Mouse (Mus musculus): ENCODE results near the gene Lhx2. TPM values are rescaled to one million over a fixed set of nuclear protein-coding genes. Genes with fewer than 3 reads are reported as not detected.
A peak's percentile ranks its signal among the peaks of the same experiment; 100 is the strongest.

Lhx2 gene
- polyA plus RNA-seq, 1 experiment from 2014 or later, result 0.49 TPM

DNA sequence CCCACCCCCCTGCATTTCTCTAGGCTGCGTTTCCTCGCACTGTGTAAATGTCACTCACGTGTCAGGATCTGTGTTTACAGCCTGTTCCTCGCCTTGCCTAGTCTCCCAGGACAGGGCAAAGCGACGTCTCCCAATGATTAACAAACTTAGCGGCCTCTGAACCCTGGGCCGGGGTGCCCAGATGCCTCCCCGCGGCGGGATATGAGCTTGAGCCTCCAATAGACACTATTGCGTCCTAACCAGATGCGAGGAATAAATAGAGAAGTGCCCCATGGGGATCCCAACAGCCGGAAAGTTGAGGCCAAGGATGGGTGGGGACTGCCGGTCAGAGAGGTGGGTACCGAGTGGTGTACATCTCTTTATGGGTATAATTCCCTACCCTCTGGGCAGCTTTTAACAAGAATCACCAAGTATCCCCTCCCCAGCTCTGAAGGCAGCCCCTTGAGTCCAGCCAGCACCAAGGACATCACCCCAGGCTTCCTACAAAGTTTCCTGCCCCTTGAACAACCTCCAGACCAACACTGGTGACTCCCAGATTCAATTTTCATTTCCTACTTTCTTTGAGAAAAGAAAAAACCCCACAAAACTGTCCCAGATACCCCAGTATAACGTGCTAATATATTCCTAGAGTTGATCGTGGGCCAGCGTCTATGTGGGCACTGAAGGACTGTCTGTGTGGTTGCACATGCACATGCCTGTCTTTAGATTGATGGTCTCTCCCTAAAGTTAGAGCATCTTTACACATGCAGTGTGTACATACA is 9.8 kb downstream of the Lhx2 start:
- Histone ChIP-seq H3K27me3 (ENCODE audit: control insufficient read depth, insufficient read depth, low read length) (peaks cover 100% of the 10 kb centered on the region), H3K27ac (ENCODE audit: low read depth, low read length) (no peak overlapping the region), H3K4me3 (ENCODE audit: low read depth, low read length) (peak overlapping the region; percentile 35; the same call in 1 of the 2 replicates), H3K4me2 (no peak overlapping the region), H3K9ac (ENCODE audit: low read depth, low read length) (no peak overlapping the region), H3K9me3 (replicated peaks; ENCODE audit: control insufficient read depth, low read length) (no peaks in the 10 kb centered on the region), H3K36me3 (ENCODE audit: control insufficient read depth, insufficient read depth, low read length) (no peaks in the 10 kb centered on the region), H3K4me1 (ENCODE audit: control insufficient read depth, insufficient read depth, low read length) (peaks cover 18% of the 10 kb centered on the region)
- 2% methylated on average over 19 of the region's 19 CpGs for WGBS (ENCODE audit: insufficient replicate concordance)
- no peak for ATAC-seq (replicated peaks; ENCODE audit: insufficient number of reproducible peaks, low FRiP score, low TSS enrichment)

- 5% methylated on average over 12 of the region's 12 CpGs for WGBS (ENCODE audit: insufficient replicate concordance)
- Histone ChIP-seq H3K27me3 (ENCODE audit: control insufficient read depth, insufficient read depth, low read length) (peaks cover 100% of the 10 kb centered on the region), H3K9ac (ENCODE audit: low read depth, low read length) (no peak overlapping the region), H3K4me1 (ENCODE audit: control insufficient read depth, insufficient read depth, low read length) (peaks cover 18% of the 10 kb centered on the region), H3K36me3 (ENCODE audit: control insufficient read depth, insufficient read depth, low read length) (no peaks in the 10 kb centered on the region), H3K4me2 (peak overlapping the region; percentile 71; the same call in 1 of the 2 replicates), H3K9me3 (replicated peaks; ENCODE audit: control insufficient read depth, low read length) (no peaks in the 10 kb centered on the region), H3K27ac (ENCODE audit: low read depth, low read length) (no peak overlapping the region), H3K4me3 (ENCODE audit: low read depth, low read length) (peak overlapping the region; percentile 45; the same call in 1 of the 2 replicates)
- ATAC-seq (replicated peaks; ENCODE audit: insufficient number of reproducible peaks, low FRiP score, low TSS enrichment), result no peak
Measured at GRCm38 (mm10) chr2:38349447-38350350, 10.6 kb downstream of the Lhx2 start.

DNA sequence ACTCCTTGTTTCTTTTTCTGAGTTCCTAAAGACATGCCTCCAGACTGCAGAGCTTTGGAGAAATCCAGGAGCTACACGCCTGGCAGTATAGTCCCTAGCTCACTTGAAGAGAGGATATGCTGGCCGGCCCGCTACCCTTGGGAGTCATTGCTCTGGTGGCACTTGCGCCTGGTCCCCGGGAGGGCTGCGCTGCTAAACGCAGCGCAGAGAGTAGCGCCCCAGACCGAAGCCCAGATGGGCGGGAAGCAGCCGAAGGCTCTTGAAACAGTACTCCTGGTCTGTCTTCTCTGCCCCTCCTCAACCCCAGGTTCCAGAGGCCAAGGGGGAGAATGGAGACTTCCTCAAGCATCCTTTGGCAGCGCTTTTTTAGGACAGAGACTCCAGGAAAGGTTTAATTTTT is 11.3 kb downstream of the Lhx2 start:
- ATAC-seq (replicated peaks; ENCODE audit: insufficient number of reproducible peaks, low FRiP score, low TSS enrichment), result no peak
- peak overlapping the region; percentile 45 for H3K4me3 ChIP-seq (ENCODE audit: low read depth, low read length)
- H3K27ac ChIP-seq (ENCODE audit: low read depth, low read length), result no peak overlapping the region
- H3K9ac ChIP-seq (ENCODE audit: low read depth, low read length), result no peak overlapping the region
- H3K9me3 ChIP-seq (replicated peaks; ENCODE audit: control insufficient read depth, low read length), result no peaks in the 10 kb centered on the region
- under 1% methylated on average over 13 of the region's 13 CpGs for WGBS (ENCODE audit: insufficient replicate concordance)
- peak overlapping the region; percentile 71 for H3K4me2 ChIP-seq
- no peaks in the 10 kb centered on the region for H3K36me3 ChIP-seq (ENCODE audit: control insufficient read depth, insufficient read depth, low read length)
- H3K27me3 ChIP-seq (ENCODE audit: control insufficient read depth, insufficient read depth, low read length), result peaks cover 98% of the 10 kb centered on the region
- peaks cover 20% of the 10 kb centered on the region for H3K4me1 ChIP-seq (ENCODE audit: control insufficient read depth, insufficient read depth, low read length)

DNA sequence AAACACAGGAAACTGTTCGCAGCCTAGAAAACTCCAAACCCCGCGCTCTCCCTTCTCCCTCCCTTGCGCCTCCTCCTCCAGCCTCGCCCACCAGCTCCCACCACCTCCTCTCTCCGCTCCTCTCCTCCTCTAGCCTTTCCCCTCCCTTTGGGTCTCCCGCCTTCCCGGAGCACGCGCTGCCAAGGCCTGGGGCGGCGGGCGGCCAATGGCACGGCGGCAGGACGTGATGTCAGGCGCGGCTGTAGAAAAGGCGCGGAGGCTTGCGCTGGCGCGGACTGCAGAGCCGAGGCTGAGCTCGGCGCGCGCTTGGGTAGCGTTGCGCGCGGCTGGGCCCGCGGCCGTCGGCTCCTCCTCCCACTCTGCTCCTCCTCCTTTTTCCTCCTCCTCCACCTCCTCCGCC is 11.7 kb downstream of the Lhx2 start:
- peaks cover 20% of the 10 kb centered on the region for H3K4me1 ChIP-seq (ENCODE audit: control insufficient read depth, insufficient read depth, low read length)
- H3K9ac ChIP-seq (ENCODE audit: low read depth, low read length), result no peak overlapping the region
- peak overlapping the region; percentile 45 for H3K4me3 ChIP-seq (ENCODE audit: low read depth, low read length)
- ATAC-seq (replicated peaks; ENCODE audit: insufficient number of reproducible peaks, low FRiP score, low TSS enrichment), result peak; percentile 86
- H3K27me3 ChIP-seq (ENCODE audit: control insufficient read depth, insufficient read depth, low read length), result peaks cover 95% of the 10 kb centered on the region
- H3K4me2 ChIP-seq, result peak overlapping the region; percentile 71
- 0% methylated on average over 37 of the region's 37 CpGs for WGBS (ENCODE audit: insufficient replicate concordance)
- H3K9me3 ChIP-seq (replicated peaks; ENCODE audit: control insufficient read depth, low read length), result no peaks in the 10 kb centered on the region
- no peak overlapping the region for H3K27ac ChIP-seq (ENCODE audit: low read depth, low read length)
- H3K36me3 ChIP-seq (ENCODE audit: control insufficient read depth, insufficient read depth, low read length), result no peaks in the 10 kb centered on the region

DNA sequence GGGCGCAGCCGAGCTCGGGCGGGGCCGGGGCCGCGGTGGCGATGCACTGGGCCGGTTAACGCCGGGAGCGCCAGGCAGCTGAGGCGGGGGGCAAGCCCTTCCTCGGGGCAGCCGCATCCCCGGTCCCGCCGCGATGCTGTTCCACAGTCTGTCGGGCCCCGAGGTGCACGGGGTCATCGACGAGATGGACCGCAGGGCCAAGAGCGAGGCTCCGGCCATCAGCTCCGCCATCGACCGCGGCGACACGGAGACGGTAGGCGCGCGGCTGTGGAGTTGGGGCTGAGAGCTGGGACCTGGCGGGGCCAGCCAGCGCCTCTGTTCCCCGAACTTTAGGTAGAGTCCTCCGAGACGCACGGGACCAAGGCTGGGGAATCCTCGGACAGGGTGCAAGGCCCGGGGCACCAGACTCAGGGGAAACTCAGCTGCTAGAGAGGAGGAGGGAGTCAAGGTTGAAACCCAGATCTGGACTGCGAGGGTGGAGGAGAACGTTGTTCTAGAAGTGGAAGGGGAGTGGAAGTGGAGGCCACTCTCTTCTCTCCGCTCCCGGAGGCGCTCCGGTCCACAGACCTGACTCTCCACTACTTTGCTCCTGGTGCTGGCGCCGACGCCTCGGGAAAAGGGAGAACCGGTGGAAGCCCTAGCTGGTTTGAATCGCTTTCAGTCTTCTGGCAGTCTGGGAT is 12.7 kb downstream of the Lhx2 start:
- under 1% methylated on average over 56 of the region's 57 CpGs for WGBS (ENCODE audit: insufficient replicate concordance)
- Histone ChIP-seq H3K4me1 (ENCODE audit: control insufficient read depth, insufficient read depth, low read length) (peaks cover 26% of the 10 kb centered on the region), H3K27ac (ENCODE audit: low read depth, low read length) (no peak overlapping the region), H3K9ac (ENCODE audit: low read depth, low read length) (no peak overlapping the region; the same call in 1 of the 2 replicates), H3K27me3 (ENCODE audit: control insufficient read depth, insufficient read depth, low read length) (peaks cover 95% of the 10 kb centered on the region), H3K4me2 (peak overlapping the region; percentile 71), H3K4me3 (ENCODE audit: low read depth, low read length) (peak overlapping the region; percentile 45), H3K36me3 (ENCODE audit: control insufficient read depth, insufficient read depth, low read length) (no peaks in the 10 kb centered on the region), H3K9me3 (replicated peaks; ENCODE audit: control insufficient read depth, low read length) (no peaks in the 10 kb centered on the region)
- ATAC-seq (replicated peaks; ENCODE audit: insufficient number of reproducible peaks, low FRiP score, low TSS enrichment), result no peak

- H3K36me3 ChIP-seq (ENCODE audit: control insufficient read depth, insufficient read depth, low read length), result no peaks in the 10 kb centered on the region
- H3K4me3 ChIP-seq (ENCODE audit: low read depth, low read length), result peak overlapping the region; percentile 45; the same call in 1 of the 2 replicates
- H3K9ac ChIP-seq (ENCODE audit: low read depth, low read length), result no peak overlapping the region
- peaks cover 27% of the 10 kb centered on the region for H3K4me1 ChIP-seq (ENCODE audit: control insufficient read depth, insufficient read depth, low read length)
- H3K4me2 ChIP-seq, result peak overlapping the region; percentile 71
- H3K27ac ChIP-seq (ENCODE audit: low read depth, low read length), result no peak overlapping the region
- ATAC-seq (replicated peaks; ENCODE audit: insufficient number of reproducible peaks, low FRiP score, low TSS enrichment), result no peak
- no peaks in the 10 kb centered on the region for H3K9me3 ChIP-seq (replicated peaks; ENCODE audit: control insufficient read depth, low read length)
- WGBS (ENCODE audit: insufficient replicate concordance), result 2% methylated on average over 21 of the region's 21 CpGs
- peaks cover 94% of the 10 kb centered on the region for H3K27me3 ChIP-seq (ENCODE audit: control insufficient read depth, insufficient read depth, low read length)
Measured at GRCm38 (mm10) chr2:38352321-38353007, 13.4 kb downstream of the Lhx2 start.

GRCm38 (mm10) chr2:38353008-38353379 is 13.9 kb downstream of the Lhx2 start:
- Histone ChIP-seq H3K4me2 (no peak overlapping the region), H3K4me3 (ENCODE audit: low read depth, low read length) (no peak overlapping the region), H3K9ac (ENCODE audit: low read depth, low read length) (no peak overlapping the region), H3K4me1 (ENCODE audit: control insufficient read depth, insufficient read depth, low read length) (peaks cover 25% of the 10 kb centered on the region), H3K27me3 (ENCODE audit: control insufficient read depth, insufficient read depth, low read length) (peaks cover 94% of the 10 kb centered on the region), H3K36me3 (ENCODE audit: control insufficient read depth, insufficient read depth, low read length) (no peaks in the 10 kb centered on the region), H3K27ac (ENCODE audit: low read depth, low read length) (no peak overlapping the region), H3K9me3 (replicated peaks; ENCODE audit: control insufficient read depth, low read length) (no peaks in the 10 kb centered on the region)
- WGBS (ENCODE audit: insufficient replicate concordance), result 6% methylated on average over 10 of the region's 10 CpGs
- ATAC-seq (replicated peaks; ENCODE audit: insufficient number of reproducible peaks, low FRiP score, low TSS enrichment), result no peak

GRCm38 (mm10) chr2:38353664-38354063 is 14.6 kb downstream of the Lhx2 start:
- H3K9me3 ChIP-seq (replicated peaks; ENCODE audit: control insufficient read depth, low read length), result no peaks in the 10 kb centered on the region
- H3K27me3 ChIP-seq (ENCODE audit: control insufficient read depth, insufficient read depth, low read length), result peaks cover 94% of the 10 kb centered on the region
- ATAC-seq (replicated peaks; ENCODE audit: insufficient number of reproducible peaks, low FRiP score, low TSS enrichment), result no peak
- no peaks in the 10 kb centered on the region for H3K36me3 ChIP-seq (ENCODE audit: control insufficient read depth, insufficient read depth, low read length)
- H3K4me2 ChIP-seq, result no peak overlapping the region
- H3K4me3 ChIP-seq (ENCODE audit: low read depth, low read length), result no peak overlapping the region
- 12% methylated on average over 4 of the region's 4 CpGs for WGBS (ENCODE audit: insufficient replicate concordance)
- H3K27ac ChIP-seq (ENCODE audit: low read depth, low read length), result no peak overlapping the region
- peaks cover 23% of the 10 kb centered on the region for H3K4me1 ChIP-seq (ENCODE audit: control insufficient read depth, insufficient read depth, low read length)
- H3K9ac ChIP-seq (ENCODE audit: low read depth, low read length), result no peak overlapping the region

All from heart, embryonic 11.5 days (tissue).